Mouse (Mus musculus): ENCODE measurements around the gene Mcm2. TPM values are rescaled to one million over a fixed set of nuclear protein-coding genes. Genes with fewer than 3 reads are reported as not detected.

The Mcm2 gene
- polyA plus RNA-seq, 1 experiment from 2014 or later = 24.2 TPM

GRCm38 (mm10) chr6:88936342-88937213 lies 38.0 kb upstream of the Mcm2 start:
- no peaks in the 10 kb centered on the region for H3K36me3 ChIP-seq (ENCODE audit: control insufficient read depth, insufficient read depth, low read length)
- no peak overlapping the region for H3K4me3 ChIP-seq (ENCODE audit: low read depth, low read length)
- TF ChIP-seq CTCF (IDR thresholded peaks at IDR 0.05; ENCODE audit: low read depth) = no peak
- no peak for TF ChIP-seq EP300 (optimal IDR thresholded peaks at IDR 0.05)
- no peak for ATAC-seq (ENCODE audit: low FRiP score, low TSS enrichment)
- H3K27me3 ChIP-seq (ENCODE audit: control insufficient read depth, insufficient read depth, low read length) = no peaks in the 10 kb centered on the region
- WGBS = 67% methylated on average over 13 of the region's 13 CpGs
- H3K4me1 ChIP-seq (replicated peaks; ENCODE audit: control insufficient read depth, insufficient read depth) = no peaks in the 10 kb centered on the region
- no peaks in the 10 kb centered on the region for H3K9me3 ChIP-seq (ENCODE audit: control insufficient read depth, low read length)
- H3K4me2 ChIP-seq (replicated peaks; ENCODE audit: low read depth) = no peak overlapping the region
- H3K9ac ChIP-seq (ENCODE audit: low read length) = no peak overlapping the region
- H3K27ac ChIP-seq (replicated peaks) = no peak overlapping the region
- DNase-seq (ENCODE audit: low spot score) = no peak

- no peak for DNase-seq (ENCODE audit: low spot score)
- no peak overlapping the region for H3K4me2 ChIP-seq (replicated peaks; ENCODE audit: low read depth)
- no peaks in the 10 kb centered on the region for H3K27me3 ChIP-seq (ENCODE audit: control insufficient read depth, insufficient read depth, low read length)
- H3K36me3 ChIP-seq (ENCODE audit: control insufficient read depth, insufficient read depth, low read length) = no peaks in the 10 kb centered on the region
- H3K27ac ChIP-seq (replicated peaks) = no peak overlapping the region
- no peaks in the 10 kb centered on the region for H3K4me1 ChIP-seq (replicated peaks; ENCODE audit: control insufficient read depth, insufficient read depth)
- WGBS = 19% methylated on average over 4 of the region's 4 CpGs
- no peak overlapping the region for H3K4me3 ChIP-seq (ENCODE audit: low read depth, low read length)
- TF ChIP-seq CTCF (IDR thresholded peaks at IDR 0.05; ENCODE audit: low read depth) (peak; percentile 78), EP300 (optimal IDR thresholded peaks at IDR 0.05) (no peak)
- no peak overlapping the region for H3K9ac ChIP-seq (ENCODE audit: low read length)
- ATAC-seq (ENCODE audit: low FRiP score, low TSS enrichment) = no peak
- H3K9me3 ChIP-seq (ENCODE audit: control insufficient read depth, low read length) = no peaks in the 10 kb centered on the region
These were observed 37.2 kb upstream of the Mcm2 start for GRCm38 (mm10) chr6:88935735-88936276.

GRCm38 (mm10) chr6:88934816-88935215 lies 36.2 kb upstream of the Mcm2 start:
- no peak for DNase-seq (ENCODE audit: low spot score)
- ATAC-seq (ENCODE audit: low FRiP score, low TSS enrichment) = no peak
- Histone ChIP-seq H3K4me3 (ENCODE audit: low read depth, low read length) (no peak overlapping the region), H3K4me2 (replicated peaks; ENCODE audit: low read depth) (no peak overlapping the region), H3K9ac (ENCODE audit: low read length) (no peak overlapping the region), H3K9me3 (ENCODE audit: control insufficient read depth, low read length) (no peaks in the 10 kb centered on the region), H3K36me3 (ENCODE audit: control insufficient read depth, insufficient read depth, low read length) (no peaks in the 10 kb centered on the region), H3K27me3 (ENCODE audit: control insufficient read depth, insufficient read depth, low read length) (no peaks in the 10 kb centered on the region), H3K4me1 (replicated peaks; ENCODE audit: control insufficient read depth, insufficient read depth) (no peaks in the 10 kb centered on the region), H3K27ac (replicated peaks) (no peak overlapping the region)
- 16% methylated on average over 4 of the region's 4 CpGs for WGBS
- TF ChIP-seq EP300 (optimal IDR thresholded peaks at IDR 0.05) (no peak), CTCF (IDR thresholded peaks at IDR 0.05; ENCODE audit: low read depth) (no peak)

- no peak for ATAC-seq (ENCODE audit: low FRiP score, low TSS enrichment)
- H3K4me3 ChIP-seq (ENCODE audit: low read depth, low read length) = no peak overlapping the region
- H3K27ac ChIP-seq (replicated peaks) = no peak overlapping the region
- WGBS = 71% methylated on average over 4 of the region's 4 CpGs
- DNase-seq (ENCODE audit: low spot score) = no peak
- no peaks in the 10 kb centered on the region for H3K9me3 ChIP-seq (ENCODE audit: control insufficient read depth, low read length)
- no peaks in the 10 kb centered on the region for H3K4me1 ChIP-seq (replicated peaks; ENCODE audit: control insufficient read depth, insufficient read depth)
- no peaks in the 10 kb centered on the region for H3K27me3 ChIP-seq (ENCODE audit: control insufficient read depth, insufficient read depth, low read length)
- H3K9ac ChIP-seq (ENCODE audit: low read length) = no peak overlapping the region
- TF ChIP-seq CTCF (IDR thresholded peaks at IDR 0.05; ENCODE audit: low read depth) (no peak), EP300 (optimal IDR thresholded peaks at IDR 0.05) (no peak)
- H3K36me3 ChIP-seq (ENCODE audit: control insufficient read depth, insufficient read depth, low read length) = no peaks in the 10 kb centered on the region
- H3K4me2 ChIP-seq (replicated peaks; ENCODE audit: low read depth) = no peak overlapping the region
These were observed 35.6 kb upstream of the Mcm2 start for GRCm38 (mm10) chr6:88934132-88934531.

- H3K27ac ChIP-seq (replicated peaks) = no peak overlapping the region
- no peaks in the 10 kb centered on the region for H3K27me3 ChIP-seq (ENCODE audit: control insufficient read depth, insufficient read depth, low read length)
- H3K36me3 ChIP-seq (ENCODE audit: control insufficient read depth, insufficient read depth, low read length) = no peaks in the 10 kb centered on the region
- H3K4me2 ChIP-seq (replicated peaks; ENCODE audit: low read depth) = no peak overlapping the region
- H3K4me1 ChIP-seq (replicated peaks; ENCODE audit: control insufficient read depth, insufficient read depth) = no peaks in the 10 kb centered on the region
- WGBS = 63% methylated on average over 2 of the region's 2 CpGs
- no peak for ATAC-seq (ENCODE audit: low FRiP score, low TSS enrichment)
- no peak overlapping the region for H3K4me3 ChIP-seq (ENCODE audit: low read depth, low read length)
- no peak overlapping the region for H3K9ac ChIP-seq (ENCODE audit: low read length)
- H3K9me3 ChIP-seq (ENCODE audit: control insufficient read depth, low read length) = no peaks in the 10 kb centered on the region
- no peak for TF ChIP-seq CTCF (IDR thresholded peaks at IDR 0.05; ENCODE audit: low read depth)
- TF ChIP-seq EP300 (optimal IDR thresholded peaks at IDR 0.05) = no peak
- DNase-seq (ENCODE audit: low spot score) = no peak
These were observed 32.9 kb upstream of the Mcm2 start for GRCm38 (mm10) chr6:88931449-88931848.

- H3K4me3 ChIP-seq (ENCODE audit: low read depth, low read length) = no peak overlapping the region
- no peak overlapping the region for H3K9ac ChIP-seq (ENCODE audit: low read length)
- H3K27me3 ChIP-seq (ENCODE audit: control insufficient read depth, insufficient read depth, low read length) = no peaks in the 10 kb centered on the region
- 62% methylated on average over 7 of the region's 7 CpGs for WGBS
- no peaks in the 10 kb centered on the region for H3K9me3 ChIP-seq (ENCODE audit: control insufficient read depth, low read length)
- no peak for ATAC-seq (ENCODE audit: low FRiP score, low TSS enrichment)
- DNase-seq (ENCODE audit: low spot score) = no peak
- H3K27ac ChIP-seq (replicated peaks) = no peak overlapping the region
- no peaks in the 10 kb centered on the region for H3K36me3 ChIP-seq (ENCODE audit: control insufficient read depth, insufficient read depth, low read length)
- H3K4me2 ChIP-seq (replicated peaks; ENCODE audit: low read depth) = no peak overlapping the region
- peaks cover 8% of the 10 kb centered on the region; the same call in 1 of the 2 replicates for H3K4me1 ChIP-seq (replicated peaks; ENCODE audit: control insufficient read depth, insufficient read depth)
- no peak for TF ChIP-seq EP300 (optimal IDR thresholded peaks at IDR 0.05)
- no peak for TF ChIP-seq CTCF (IDR thresholded peaks at IDR 0.05; ENCODE audit: low read depth)
These were observed 31.5 kb upstream of the Mcm2 start for GRCm38 (mm10) chr6:88930049-88930448.

All from stomach, postnatal 0 days (tissue).